Mouse (Mus musculus): ENCODE measurements at regions not wholly inside any gene's neighbourhood (a gene's known extent, or its start where the extent isn't known, plus 50 kb on each side); places are given as distances from the start of the nearest gene placed in this dataset.
A peak's percentile ranks its signal among the peaks of the same experiment; 100 is the strongest.

DNA sequence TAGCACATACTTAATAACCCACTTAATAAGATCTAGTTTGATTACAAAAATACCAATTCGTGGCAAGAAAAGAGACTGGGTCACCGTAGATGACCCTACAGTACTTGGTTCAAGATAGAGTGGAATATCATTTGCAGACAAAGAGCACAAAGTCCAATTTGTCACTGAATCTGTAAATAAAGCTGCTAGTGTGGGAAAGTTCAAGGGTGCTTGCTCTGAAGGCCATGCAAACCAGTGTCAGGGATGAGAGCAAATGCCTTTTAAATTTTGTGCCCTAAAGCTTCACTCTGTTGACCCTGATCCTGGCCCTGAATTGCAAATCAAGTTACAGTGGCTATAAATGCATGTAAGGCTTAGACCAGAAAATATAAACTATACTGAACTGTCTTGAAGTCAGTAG lies 113.1 kb downstream of the Cd55b start:
- DNase-seq (ENCODE audit: low spot score in 2 of 2): no peak

- DNase-seq (ENCODE audit: low spot score in 2 of 2): no peak
Measured at GRCm38 (mm10) chr1:130301828-130302386, 120.9 kb downstream of the Cd55b start.

DNA sequence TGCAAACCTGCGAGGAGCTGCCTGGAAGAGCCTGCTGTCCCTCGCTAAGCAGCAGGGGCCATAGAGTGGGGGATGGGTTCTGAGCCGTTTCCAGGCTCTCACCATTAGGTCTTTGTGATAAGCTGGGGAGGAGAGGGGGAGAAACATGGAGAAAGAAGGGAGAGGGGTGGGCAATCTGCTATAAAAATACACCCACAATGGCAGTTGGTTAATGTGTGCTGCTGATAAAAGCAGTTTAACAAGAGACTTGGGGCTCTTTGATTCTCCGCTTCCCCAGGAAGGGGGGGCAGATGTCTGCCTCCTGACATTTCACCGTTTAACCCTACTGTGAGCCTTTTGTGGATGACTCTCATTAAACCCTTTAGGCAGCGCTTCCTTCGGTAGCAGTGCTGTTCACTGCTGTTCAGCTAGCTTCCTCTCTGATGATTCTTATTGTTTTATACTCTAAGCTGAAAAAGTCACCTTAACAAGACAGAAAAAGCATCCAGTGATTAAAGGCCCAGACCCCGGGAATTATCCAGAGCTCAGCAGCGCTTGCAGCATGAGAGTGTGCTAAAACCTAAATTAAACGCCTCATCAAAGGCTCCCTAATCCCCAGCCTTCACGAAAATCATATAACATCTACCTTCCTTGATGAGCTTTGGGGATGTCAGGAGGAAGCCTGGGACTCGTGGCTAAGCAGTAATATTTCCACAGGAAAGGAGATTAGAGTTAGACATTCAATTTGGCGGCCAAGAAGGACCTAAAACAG lies 122.6 kb downstream of the Cd55b start:
- no peak for DNase-seq (ENCODE audit: low spot score in 2 of 2)

DNA sequence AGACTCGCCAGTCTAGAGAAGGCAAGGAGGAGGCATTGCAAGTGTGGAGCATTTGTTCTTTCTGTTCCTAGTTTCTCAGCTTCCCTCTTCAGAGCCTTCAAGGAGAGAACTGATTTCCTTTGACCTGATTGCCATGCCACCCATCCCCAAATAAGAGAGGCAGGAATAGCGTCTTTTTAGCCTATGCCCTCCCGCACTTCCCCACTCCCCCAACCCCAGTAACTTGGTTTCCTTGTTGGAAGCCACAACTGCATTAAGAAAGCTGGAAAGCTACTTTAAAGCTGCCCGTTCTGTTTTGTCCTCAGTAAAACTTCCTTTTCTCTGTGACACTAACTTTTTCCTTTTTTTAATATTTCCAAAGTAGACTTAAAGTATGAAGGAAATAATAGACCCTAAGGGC lies 123.2 kb downstream of the Cd55b start:
- no peak for DNase-seq (ENCODE audit: low spot score in 2 of 2)

DNA sequence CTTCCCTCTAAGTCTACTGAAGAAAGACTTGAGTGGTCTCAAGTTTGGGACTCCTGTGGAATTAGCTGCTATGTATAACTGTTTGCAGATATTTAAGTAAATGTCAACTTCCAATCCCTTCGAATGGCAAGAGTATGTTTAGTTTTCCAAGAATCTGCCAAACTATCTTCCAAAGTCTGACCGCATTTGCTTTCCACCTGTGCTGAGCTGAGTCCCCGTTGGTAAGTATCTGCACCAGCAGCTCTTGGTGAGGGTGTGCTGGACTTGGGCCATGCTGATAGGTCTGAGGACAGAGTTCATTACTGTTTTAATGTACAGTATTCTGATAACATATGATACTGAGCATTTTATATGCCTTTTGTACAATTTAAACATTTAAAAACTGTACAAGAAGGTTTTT lies 123.7 kb downstream of the Cd55b start:
- no peak for DNase-seq (ENCODE audit: low spot score in 2 of 2)

DNA sequence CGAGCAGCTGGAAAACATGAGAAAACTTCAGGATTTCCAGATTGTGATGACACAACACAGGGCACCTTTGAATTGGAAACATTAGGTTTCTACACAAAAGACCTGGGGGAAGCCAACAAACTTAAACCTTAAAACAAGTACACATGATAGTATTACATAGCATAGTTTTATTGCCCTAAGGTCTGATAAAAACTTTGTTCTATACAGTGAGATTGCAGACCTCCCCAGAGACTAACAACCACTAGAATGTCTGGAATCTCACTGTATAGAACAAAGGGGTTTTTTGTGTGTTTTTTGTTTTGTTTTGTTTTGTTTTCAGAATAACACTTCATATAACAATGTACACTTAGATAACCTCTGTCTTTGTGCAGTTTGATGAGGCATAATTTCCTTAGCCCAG lies 124.2 kb downstream of the Cd55b start:
- no peak for DNase-seq (ENCODE audit: low spot score in 2 of 2)

- DNase-seq (ENCODE audit: low spot score in 2 of 2): no peak
Measured at GRCm38 (mm10) chr1:130297471-130297870, 125.3 kb downstream of the Cd55b start.

GRCm38 (mm10) chr1:130285882-130286281 lies 136.9 kb downstream of the Cd55b start:
- peak in 1 of 2 experiments; percentile 9 for DNase-seq (ENCODE audit: low spot score in 2 of 2)

GRCm38 (mm10) chr1:130282153-130282552 lies 140.7 kb downstream of the Cd55b start:
- no peak for DNase-seq (ENCODE audit: low spot score in 2 of 2)

DNA sequence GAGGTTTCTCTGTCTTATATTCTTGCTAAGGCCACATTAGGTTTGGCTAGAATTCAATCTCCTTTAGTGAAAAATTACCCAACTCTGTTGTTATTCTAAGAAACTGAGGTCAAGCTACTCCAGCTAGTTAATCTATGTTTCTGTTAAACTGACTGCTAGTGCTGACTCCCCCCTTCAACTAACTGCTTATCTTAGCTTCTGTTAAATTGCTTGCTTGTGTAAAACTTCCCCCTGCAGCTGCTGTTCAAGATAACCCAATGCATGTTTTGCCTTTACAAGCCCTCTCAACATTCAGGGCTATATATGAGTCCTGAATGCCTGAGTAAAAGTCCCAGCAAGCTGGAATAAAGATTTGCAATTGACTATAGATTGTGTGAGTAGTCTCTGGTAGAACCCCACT lies 143.6 kb downstream of the Cd55b start:
- no peak for DNase-seq (ENCODE audit: low spot score in 2 of 2)

DNA sequence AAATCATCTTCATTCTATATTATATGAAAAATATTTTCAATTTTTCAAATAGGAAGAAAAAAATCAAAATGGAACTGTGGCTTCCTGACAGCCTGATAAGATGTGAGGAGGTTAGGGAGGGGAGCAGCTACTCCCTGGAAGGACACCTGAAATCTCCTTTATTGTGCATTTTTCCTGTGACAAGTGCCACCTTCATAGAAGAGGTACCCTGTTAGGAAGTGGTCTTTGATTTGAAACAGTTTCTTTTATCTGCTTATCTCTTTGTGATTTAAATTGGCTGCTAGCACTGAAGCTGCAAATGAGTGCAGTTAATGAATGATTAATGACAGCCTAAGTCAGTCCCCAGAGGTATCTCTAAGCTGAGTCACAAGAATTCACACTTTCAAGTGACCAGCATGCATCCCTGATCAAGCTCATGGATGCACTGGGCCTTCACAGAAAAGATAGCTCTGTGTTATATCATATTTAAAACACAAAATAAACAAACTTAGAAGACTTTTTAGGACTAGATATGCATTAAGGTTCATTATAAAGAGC lies 144.7 kb downstream of the Cd55b start:
- no peak for DNase-seq (ENCODE audit: low spot score in 2 of 2)

DNA sequence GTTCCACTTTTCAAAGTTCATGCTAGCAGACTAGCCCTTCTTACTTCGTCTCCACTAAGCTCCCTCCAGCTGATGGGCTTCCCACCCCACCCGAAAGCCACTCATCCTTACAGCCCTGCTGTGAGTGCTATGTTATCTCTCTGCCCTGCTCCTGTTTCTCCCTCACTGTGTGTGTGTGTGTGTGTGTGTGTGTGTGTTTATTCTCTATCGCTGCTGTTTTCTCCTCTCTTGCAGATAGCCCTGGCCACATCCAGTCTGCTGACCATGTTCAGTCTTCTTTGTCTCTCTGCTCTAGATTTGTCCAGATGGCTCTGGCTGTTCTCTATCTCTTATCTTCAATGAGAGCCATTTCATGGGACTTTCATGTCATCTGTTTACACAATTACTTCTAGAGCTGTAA lies 145.9 kb downstream of the Cd55b start:
- DNase-seq (ENCODE audit: low spot score in 2 of 2): no peak

DNA sequence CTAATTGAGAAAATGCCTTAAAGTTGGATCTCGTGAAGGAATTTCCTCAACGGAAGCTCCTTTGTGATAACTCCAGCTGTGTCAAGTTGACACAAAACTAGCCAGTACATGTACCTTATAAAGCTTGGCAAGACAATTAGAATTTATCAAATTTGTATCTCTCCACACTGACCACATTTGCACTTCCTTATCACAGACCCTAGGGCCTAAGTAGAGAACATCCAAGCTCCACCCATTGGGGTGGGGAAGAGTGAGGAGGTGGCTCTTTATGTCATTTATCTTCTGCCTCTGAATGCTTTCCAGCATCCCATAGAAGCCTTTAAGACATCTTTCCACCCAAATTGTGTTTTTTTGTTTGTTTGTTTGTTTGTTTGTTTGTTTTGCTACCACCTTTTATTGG lies 146.8 kb downstream of the Cd55b start:
- no peak for DNase-seq (ENCODE audit: low spot score in 2 of 2)

DNA sequence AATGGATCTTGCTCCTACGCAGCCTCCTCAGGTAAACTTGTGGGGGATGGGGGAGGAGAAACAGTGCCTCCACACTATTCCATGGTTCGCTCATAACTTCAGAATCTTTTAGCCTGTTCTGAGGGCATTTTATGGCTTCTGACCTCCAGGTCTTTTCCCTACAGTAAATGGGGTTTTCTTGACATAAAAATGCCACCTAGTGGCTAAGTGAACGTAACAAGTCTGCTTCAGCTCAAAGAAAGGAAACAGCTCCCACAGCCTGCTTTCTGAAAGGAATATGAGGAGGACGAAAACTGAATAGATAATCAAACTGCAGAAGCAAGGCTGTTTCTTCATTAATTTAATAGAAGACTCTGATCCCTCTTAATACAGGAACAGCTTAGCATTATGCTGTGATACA lies 148.3 kb downstream of the Cd55b start:
- DNase-seq (ENCODE audit: low spot score in 2 of 2): no peak

DNA sequence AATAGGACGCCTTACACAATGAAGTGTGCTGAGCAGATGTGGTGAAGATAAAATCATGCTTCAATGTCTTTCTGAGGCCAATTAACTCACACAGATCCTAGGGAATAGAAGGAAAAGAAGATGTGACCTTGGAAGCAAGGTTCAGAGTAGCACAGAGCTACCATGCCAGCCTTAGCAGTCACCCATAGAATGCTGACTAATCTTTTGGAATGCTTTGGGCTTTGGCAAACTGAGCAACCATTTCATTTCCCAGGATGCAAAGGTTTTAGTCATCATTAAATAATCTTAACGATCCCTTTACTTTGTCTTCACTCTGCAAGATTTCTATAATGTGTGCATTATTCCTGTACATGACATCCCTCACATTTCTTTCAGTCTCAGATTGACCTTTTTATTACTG lies 152.4 kb downstream of the Cd55b start:
- DNase-seq (ENCODE audit: low spot score in 2 of 2): no peak

Measured in right cerebral cortex, postnatal 36 days (tissue).